In genomic region chr1:190631641-190632040, GRCm38 (mm10) we compare ENCODE assay signal across 21 mouse cellular contexts.
"Had no signal": no experiment of that assay in that cellular context is flagged by ENCODE, and none has a peak within 500 bp of the region (broad histone marks: within the 10 kb centered on the region; RNA-seq: fewer than 3 reads in every experiment).

No protein-coding gene starts in this region.

- H3K27me3 ChIP-seq: limb, embryonic 13.5 days; liver, embryonic 12.5 days; liver, embryonic 15.5 days; lung, embryonic 15.5 days; megakaryocyte, embryonic 14.5 days; neural tube, embryonic 12.5 days; neural tube, embryonic 15.5 days had no signal

- ATAC-seq: intestine, embryonic 16.5 days; liver, embryonic 12.5 days had no signal

- H3K4me1 ChIP-seq: limb, embryonic 13.5 days; liver, embryonic 12.5 days; liver, embryonic 15.5 days; lung, embryonic 15.5 days; megakaryocyte, embryonic 14.5 days; neural tube, embryonic 12.5 days; neural tube, embryonic 15.5 days had no signal

- H3K4me2 ChIP-seq: limb, embryonic 13.5 days; liver, embryonic 12.5 days; liver, embryonic 15.5 days; lung, embryonic 15.5 days; midbrain, embryonic 11.5 days; neural tube, embryonic 12.5 days; neural tube, embryonic 15.5 days had no signal

- DNase-seq: kidney, adult 18-20 months; kidney, adult 9 months; kidney, postnatal 36 days; layer of hippocampus, postnatal 36 days; left cerebral cortex, postnatal 4 days; liver; lung, adult 18-20 months; lung, postnatal 10 days; lung, postnatal 36 days; thymus, postnatal 25 days had no signal

- H3K27ac ChIP-seq: kidney, postnatal 0 days; left cerebral cortex, adult 2 months; limb, embryonic 13.5 days; liver, embryonic 12.5 days; liver, embryonic 15.5 days; lung, embryonic 15.5 days; neural tube, embryonic 12.5 days; neural tube, embryonic 15.5 days had no signal

- H3K4me3 ChIP-seq: left cerebral cortex, adult 2 months; limb, embryonic 13.5 days; liver, embryonic 12.5 days; liver, embryonic 15.5 days; lung, embryonic 15.5 days; megakaryocyte, embryonic 14.5 days; neural tube, embryonic 12.5 days; neural tube, embryonic 15.5 days had no signal

- H3K9me3 ChIP-seq: limb, embryonic 13.5 days; liver, embryonic 12.5 days; liver, embryonic 15.5 days; lung, embryonic 15.5 days; megakaryocyte, embryonic 14.5 days; neural tube, embryonic 12.5 days; neural tube, embryonic 15.5 days had no signal

- H3K9ac ChIP-seq: limb, embryonic 13.5 days; liver, embryonic 12.5 days; liver, embryonic 15.5 days; lung, embryonic 15.5 days; neural tube, embryonic 12.5 days; neural tube, embryonic 15.5 days had no signal

- H3K36me3 ChIP-seq: limb, embryonic 13.5 days; liver, embryonic 12.5 days; liver, embryonic 15.5 days; lung, embryonic 15.5 days; neural tube, embryonic 12.5 days; neural tube, embryonic 15.5 days had no signal
